Mouse (Mus musculus): ENCODE results near the gene Gm9913.

The Gm9913 gene

GRCm38 (mm10) chr2:125494831-125495812, 9.8 kb upstream of the Gm9913 start:
- no peak for DNase-seq (ENCODE audit: low read depth, low spot score)

- no peak for DNase-seq (ENCODE audit: low read depth, low spot score)
Measured at GRCm38 (mm10) chr2:125496696-125497095, 8.2 kb upstream of the Gm9913 start.

GRCm38 (mm10) chr2:125498216-125498615, 6.7 kb upstream of the Gm9913 start:
- DNase-seq (ENCODE audit: low read depth, low spot score), result no peak

GRCm38 (mm10) chr2:125501526-125501925, 3.4 kb upstream of the Gm9913 start:
- no peak for DNase-seq (ENCODE audit: low read depth, low spot score)

GRCm38 (mm10) chr2:125505746-125506315, 942 bp downstream of the Gm9913 start:
- DNase-seq (ENCODE audit: low read depth, low spot score), result peak; percentile 60

- DNase-seq (ENCODE audit: low read depth, low spot score), result peak; percentile 77
Measured at GRCm38 (mm10) chr2:125506316-125507054, 1.6 kb downstream of the Gm9913 start.

GRCm38 (mm10) chr2:125507893-125508292, 3.0 kb downstream of the Gm9913 start, which contains the start of gene Fbn1:
TSS of gene Fbn1 (minus strand) at chr2:125507993.
- DNase-seq (ENCODE audit: low read depth, low spot score), result no peak

GRCm38 (mm10) chr2:125508381-125508780, 3.5 kb downstream of the Gm9913 start:
- no peak for DNase-seq (ENCODE audit: low read depth, low spot score)

GRCm38 (mm10) chr2:125510752-125511151, 5.9 kb downstream of the Gm9913 start:
- no peak for DNase-seq (ENCODE audit: low read depth, low spot score)

- no peak for DNase-seq (ENCODE audit: low read depth, low spot score)
Measured at GRCm38 (mm10) chr2:125511898-125512297, 7.0 kb downstream of the Gm9913 start.

- no peak for DNase-seq (ENCODE audit: low read depth, low spot score)
Measured at GRCm38 (mm10) chr2:125512544-125512943, 7.7 kb downstream of the Gm9913 start.

GRCm38 (mm10) chr2:125514391-125514790, 9.5 kb downstream of the Gm9913 start:
- no peak for DNase-seq (ENCODE audit: low read depth, low spot score)

GRCm38 (mm10) chr2:125515291-125516057, 10.6 kb downstream of the Gm9913 start:
- no peak for DNase-seq (ENCODE audit: low read depth, low spot score)

- peak; percentile 49 for DNase-seq (ENCODE audit: low read depth, low spot score)
Measured at GRCm38 (mm10) chr2:125516594-125516993, 11.7 kb downstream of the Gm9913 start.

- no peak for DNase-seq (ENCODE audit: low read depth, low spot score)
Measured at GRCm38 (mm10) chr2:125525484-125525883, 20.6 kb downstream of the Gm9913 start.

GRCm38 (mm10) chr2:125526566-125526965, 21.7 kb downstream of the Gm9913 start:
- no peak for DNase-seq (ENCODE audit: low read depth, low spot score)

- DNase-seq (ENCODE audit: low read depth, low spot score), result no peak
Measured at GRCm38 (mm10) chr2:125530665-125531064, 25.8 kb downstream of the Gm9913 start.

- DNase-seq (ENCODE audit: low read depth, low spot score), result no peak
Measured at GRCm38 (mm10) chr2:125539640-125540039, 34.8 kb downstream of the Gm9913 start.

GRCm38 (mm10) chr2:125540579-125540978, 35.7 kb downstream of the Gm9913 start:
- DNase-seq (ENCODE audit: low read depth, low spot score), result no peak

- DNase-seq (ENCODE audit: low read depth, low spot score), result no peak
Measured at GRCm38 (mm10) chr2:125541451-125541850, 36.6 kb downstream of the Gm9913 start.

GRCm38 (mm10) chr2:125543646-125544045, 38.8 kb downstream of the Gm9913 start:
- no peak for DNase-seq (ENCODE audit: low read depth, low spot score)
